Mouse (Mus musculus): ENCODE measurements around the gene Nomo1. TPM values are rescaled to one million over a fixed set of nuclear protein-coding genes. Genes with fewer than 3 reads are reported as not detected.

Gene Nomo1
- total RNA-seq (2021), result 10 to 100 TPM; 88.0 to 95.9 TPM
- long read RNA-seq, experiment 1, full-length matches to known transcripts, result 8 of 26 reads
- long read RNA-seq, experiment 1, partial matches to known transcripts, result 17 of 26 reads
- long read RNA-seq, experiment 1, other reads (novel, unspliced or antisense), result 1 of 26 reads
- long read RNA-seq, experiment 2, full-length matches to known transcripts, result 3 of 23 reads
- long read RNA-seq, experiment 2, partial matches to known transcripts, result 19 of 23 reads
- long read RNA-seq, experiment 2, other reads (novel, unspliced or antisense), result 1 of 23 reads

- DNase-seq, result peak; percentile 97 to 99
Observed at GRCm38 (mm10) chr7:46033109-46033869, at the start of gene Nomo1. Nomo1 (plus strand) TSS chr7:46033698.

DNA sequence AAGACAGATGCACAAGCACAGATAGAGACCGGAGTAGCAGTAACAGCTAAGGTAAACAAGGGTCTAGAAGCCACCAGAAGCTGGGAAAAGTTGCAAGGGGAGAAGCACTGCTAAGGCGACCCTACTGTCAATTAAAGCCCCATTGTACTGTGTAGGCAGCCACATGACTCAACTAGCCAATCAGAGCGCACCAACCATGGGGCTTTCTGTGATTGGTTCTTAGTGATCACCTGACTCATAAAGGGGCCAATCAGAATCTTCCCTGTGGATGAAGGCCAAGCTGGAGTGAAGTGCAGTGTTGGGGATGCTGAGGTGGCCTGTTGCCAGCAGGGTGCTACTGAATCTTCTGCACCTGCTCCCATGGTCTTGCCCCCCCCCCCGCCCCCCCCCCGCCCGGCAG, 46.6 kb upstream of the Nomo1 start:
- no peak for DNase-seq

GRCm38 (mm10) chr7:45988344-45988743, 45.2 kb upstream of the Nomo1 start:
- no peak for DNase-seq

DNA sequence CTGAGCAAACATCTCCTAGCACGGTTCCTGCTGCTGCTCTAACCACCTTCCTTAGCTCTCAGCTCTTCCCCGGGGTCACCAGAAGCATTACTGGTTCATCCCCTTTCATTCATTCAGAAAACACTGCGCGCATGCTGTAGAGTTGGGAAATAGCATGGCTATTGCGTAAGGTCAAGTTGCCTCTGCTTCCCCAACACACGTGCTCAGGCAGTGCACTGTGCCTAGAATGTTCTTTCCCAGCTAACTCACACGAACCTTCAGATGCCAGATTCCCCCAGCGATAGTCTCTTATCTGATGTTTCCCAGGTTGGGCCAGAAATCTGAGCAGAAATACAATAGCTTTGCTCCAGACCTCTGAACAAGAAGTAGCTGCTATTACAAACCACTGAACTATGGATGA, 41.0 kb upstream of the Nomo1 start:
- DNase-seq, result no peak

- no peak for DNase-seq
Observed at GRCm38 (mm10) chr7:46000577-46000976, 32.9 kb upstream of the Nomo1 start.

DNA sequence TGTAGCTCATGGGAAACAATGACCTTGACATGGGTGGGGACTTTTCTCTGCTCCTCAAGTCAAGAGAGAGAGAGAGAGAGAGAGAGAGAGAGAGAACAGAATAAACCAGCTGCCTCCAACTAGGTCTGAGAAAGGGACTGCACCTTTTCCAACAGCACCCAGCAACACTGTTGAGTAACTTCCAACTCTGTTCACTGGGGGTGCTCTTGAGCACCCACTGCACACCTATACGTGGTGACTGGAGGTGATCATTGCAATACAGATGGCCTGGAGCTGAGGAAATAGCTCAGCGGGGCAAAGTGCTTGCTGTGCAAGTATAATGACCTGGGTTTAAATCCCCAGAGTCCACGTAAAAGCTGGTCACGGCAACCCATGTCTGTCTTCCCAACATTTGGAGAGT, 30.8 kb upstream of the Nomo1 start:
- DNase-seq, result no peak

- peak; percentile 40 to 74 for DNase-seq
Observed at GRCm38 (mm10) chr7:46009578-46009977, 23.9 kb upstream of the Nomo1 start.

DNA sequence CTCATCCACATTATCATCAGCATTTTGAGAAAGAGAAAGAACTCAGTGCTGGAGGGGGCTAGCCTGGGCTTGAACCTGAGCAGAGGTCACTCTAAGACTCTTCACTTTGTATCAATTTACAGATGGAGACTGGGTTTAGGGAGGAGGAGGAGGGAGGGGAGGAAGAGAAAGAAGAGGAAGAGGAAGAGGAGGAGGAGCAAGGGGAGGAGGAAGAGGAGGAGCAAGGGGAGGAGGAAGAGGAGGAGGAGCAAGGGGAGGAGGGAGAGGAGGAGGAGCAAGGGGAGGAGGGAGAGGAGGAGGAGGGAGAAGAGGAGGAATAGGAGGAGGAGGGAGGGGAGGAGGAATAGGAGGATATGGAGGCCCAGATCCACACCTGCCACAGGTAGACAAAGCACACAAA, 21.4 kb upstream of the Nomo1 start:
- no peak for DNase-seq

DNA sequence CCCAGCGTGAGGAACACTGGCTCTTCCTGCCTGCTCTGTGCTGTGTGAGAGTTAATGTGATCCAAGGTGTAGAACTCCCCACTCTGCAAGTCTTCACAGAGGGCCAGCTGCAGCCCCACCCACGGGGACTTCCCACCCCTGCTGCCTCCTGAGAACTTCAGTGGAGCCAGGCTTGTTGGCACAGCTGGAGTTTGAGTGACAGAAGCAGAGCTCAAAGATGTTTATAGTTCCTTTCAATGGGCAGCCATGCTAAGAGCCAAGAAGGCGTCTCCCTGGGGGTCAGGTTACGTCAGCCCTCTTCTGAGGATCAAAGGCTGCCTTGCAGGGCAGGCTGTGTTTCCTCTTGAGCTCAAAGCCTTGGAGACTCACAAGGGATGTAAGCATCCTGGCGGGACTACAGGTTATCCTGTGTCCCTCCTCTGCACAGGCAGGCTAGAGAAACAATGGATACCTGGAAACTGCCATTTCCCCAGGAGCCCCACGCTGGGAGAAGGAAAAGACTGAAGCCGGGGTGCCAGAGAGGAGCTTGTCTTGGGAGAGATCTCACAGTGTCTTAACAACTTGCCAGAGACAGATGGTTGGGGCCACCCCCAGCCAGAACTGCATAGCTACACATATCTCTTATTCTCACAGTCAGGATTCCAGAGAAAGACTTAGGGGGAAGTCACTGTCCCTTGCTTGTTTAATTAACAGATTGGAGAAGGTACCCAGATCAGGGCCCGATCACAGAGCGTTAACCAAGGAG, 20.1 kb upstream of the Nomo1 start:
- peak in 1 of 2 experiments; percentile 12 for DNase-seq

- no peak for DNase-seq
Observed at GRCm38 (mm10) chr7:46019594-46019993, 13.9 kb upstream of the Nomo1 start.

DNA sequence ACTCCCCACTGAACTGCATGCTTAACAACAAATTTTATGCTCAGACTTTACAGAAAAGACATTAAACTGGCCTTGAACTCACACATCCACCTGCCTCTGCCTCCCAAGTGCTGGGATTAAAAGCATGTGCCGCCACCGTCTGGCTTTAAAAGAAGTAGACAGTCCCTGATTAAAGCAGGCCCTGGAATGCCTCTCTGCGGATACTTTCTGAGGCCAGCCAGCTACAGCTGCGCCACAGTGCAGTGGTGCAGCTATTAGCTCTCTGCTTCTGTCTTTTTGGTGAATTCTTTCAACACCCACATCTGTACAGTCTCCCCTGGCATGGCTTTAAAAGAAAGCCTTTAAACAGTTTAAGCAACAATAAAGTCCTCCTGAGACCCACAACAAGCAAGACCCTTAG, 11.5 kb upstream of the Nomo1 start:
- DNase-seq, result no peak

- no peak for DNase-seq
Observed at GRCm38 (mm10) chr7:46025436-46025835, 8.1 kb upstream of the Nomo1 start.

DNA sequence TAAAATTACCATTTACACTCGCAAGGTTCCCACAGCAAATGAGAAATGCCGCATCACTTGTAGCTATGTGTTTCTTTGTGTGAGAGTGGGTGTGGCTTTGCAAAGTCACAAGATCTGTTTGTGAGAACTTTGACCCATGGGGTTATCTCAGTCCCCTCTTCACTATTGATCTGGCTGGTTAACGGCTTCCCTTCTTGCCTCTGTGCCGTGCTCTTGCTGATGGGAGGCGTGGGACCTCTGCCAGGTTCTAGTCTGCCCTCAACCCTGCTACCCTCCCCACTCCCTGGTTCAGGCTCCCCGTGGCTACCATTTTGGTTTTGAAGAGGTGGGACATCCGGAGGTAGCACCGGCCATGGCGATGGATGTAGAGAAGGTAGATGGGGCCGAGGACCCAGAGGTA, 4.8 kb upstream of the Nomo1 start:
- no peak for DNase-seq

- DNase-seq, result no peak
Observed at GRCm38 (mm10) chr7:46029299-46030144, 4.0 kb upstream of the Nomo1 start.

GRCm38 (mm10) chr7:46030145-46030488, 3.4 kb upstream of the Nomo1 start, which contains the start of gene Abcc6:
Abcc6 (minus strand) TSS chr7:46030302.
- no peak for DNase-seq

GRCm38 (mm10) chr7:46031075-46031474, 2.4 kb upstream of the Nomo1 start:
- DNase-seq, result no peak

DNA sequence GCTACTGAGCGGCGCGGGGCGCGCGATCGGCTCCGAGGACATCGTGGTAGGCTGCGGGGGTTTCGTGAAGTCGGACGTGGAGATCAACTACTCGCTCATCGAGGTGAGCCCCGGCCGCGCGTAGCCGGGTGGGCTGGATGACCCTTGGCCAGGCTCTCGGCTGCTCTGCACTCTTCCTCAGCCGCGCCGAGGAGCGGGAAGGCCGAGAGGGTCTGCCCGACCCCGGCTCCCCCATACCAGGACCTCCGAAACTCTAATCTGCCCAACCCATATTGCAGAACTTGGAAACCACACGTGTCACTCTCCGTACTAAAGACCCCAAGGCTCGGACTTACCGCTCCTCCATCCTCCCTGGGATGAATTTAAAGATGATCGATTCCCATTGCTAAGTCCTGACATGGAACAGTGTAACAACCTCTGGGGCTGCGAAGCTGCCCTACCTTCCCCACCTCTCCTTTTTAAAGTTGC, 406 bp downstream of the Nomo1 start:
- no peak for DNase-seq

DNA sequence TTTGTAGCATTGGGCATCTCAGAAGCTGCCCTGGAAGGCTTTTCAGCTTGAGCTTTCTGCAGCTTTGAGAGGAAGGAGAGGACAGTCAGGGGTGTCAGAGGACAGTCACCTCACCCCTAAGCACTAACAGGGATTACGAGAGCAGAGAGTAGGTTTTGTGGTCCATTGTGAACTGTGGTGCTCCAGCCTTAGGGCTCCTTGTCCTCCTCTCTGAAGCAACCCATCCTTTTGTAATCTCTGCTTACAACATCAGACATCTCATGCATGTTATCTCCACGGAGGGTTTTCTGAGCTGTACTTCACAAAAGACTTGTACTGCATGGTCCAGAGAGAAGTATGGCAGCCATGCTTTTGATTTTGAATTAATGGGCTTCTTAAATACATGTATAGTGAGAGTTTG, 1.5 kb downstream of the Nomo1 start:
- DNase-seq, result no peak

DNA sequence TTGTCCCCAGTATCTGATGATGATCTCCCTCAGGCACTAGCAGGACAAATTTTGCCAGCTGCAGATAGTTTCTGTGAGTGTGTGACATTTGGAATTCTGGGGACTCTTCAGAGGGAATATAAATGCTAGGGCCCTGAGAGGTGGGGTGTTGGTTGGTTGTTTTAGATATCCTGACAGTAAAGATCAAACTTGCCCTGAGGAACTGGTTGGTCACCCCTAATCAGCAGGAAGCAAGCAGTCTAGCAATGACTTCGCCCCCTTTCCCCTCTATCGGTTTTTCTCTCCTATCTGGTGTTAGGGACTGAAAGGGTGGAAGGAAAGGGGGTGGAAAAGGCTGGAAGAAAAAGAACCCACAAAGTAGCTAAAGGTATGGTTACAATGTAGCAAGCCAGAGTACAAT, 2.0 kb downstream of the Nomo1 start:
- no peak for DNase-seq

DNA sequence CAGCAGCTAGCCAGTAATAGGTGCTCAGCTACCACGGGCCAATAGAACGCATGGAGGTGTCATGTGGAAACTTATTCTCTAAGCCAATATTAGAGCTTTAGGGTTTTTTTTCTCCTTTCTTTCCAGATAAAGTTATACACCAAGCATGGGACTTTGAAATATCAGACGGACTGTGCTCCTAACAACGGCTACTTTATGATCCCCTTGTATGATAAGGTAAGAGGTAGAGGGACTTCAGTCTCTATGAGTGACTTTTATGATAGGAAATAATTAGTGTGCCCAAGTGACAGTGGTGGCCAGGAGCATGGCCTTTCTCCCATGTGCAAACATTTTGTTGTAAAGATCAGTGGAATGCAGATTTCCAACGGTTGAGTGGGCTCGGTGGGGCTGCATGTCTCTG, 3.9 kb downstream of the Nomo1 start:
- DNase-seq, result no peak

- DNase-seq, result no peak
Observed at GRCm38 (mm10) chr7:46039873-46040272, 6.4 kb downstream of the Nomo1 start.

- no peak for DNase-seq
Observed at GRCm38 (mm10) chr7:46044106-46044505, 10.6 kb downstream of the Nomo1 start.
